Comparison of ENCODE assay signal across 26 mouse cellular contexts in genomic region chr6:99751308-99751707, GRCm38 (mm10). TPM values are rescaled to one million over a fixed set of nuclear protein-coding genes. Genes with fewer than 3 reads are reported as not detected.
A peak's percentile ranks its signal among the peaks of the same experiment; 100 is the strongest.
DNase-seq lines count a peak whose midpoint lies in the region; ATAC-seq and TF ChIP-seq lines count a peak whose summit lies in the region.
"Had no signal": no experiment of that assay in that cellular context is flagged by ENCODE, and none has a peak within 500 bp of the region (broad histone marks: within the 10 kb centered on the region; RNA-seq: fewer than 3 reads in every experiment).

No protein-coding gene starts in this region.

- no peaks in the 10 kb centered on the region for H3K27me3 ChIP-seq in forebrain, embryonic 13.5 days
- no peaks in the 10 kb centered on the region for H3K27me3 ChIP-seq in forebrain, embryonic 10.5 days (ENCODE audit: poor library complexity, severe bottlenecking)
- H3K27me3 ChIP-seq in midbrain, embryonic 13.5 days, result no peaks in the 10 kb centered on the region
- no peaks in the 10 kb centered on the region for H3K27me3 ChIP-seq in midbrain, embryonic 15.5 days (replicated peaks)
- no peaks in the 10 kb centered on the region for H3K27me3 ChIP-seq in forebrain, postnatal 0 days (ENCODE audit: insufficient read depth, low read length)
- peaks cover 2% of the 10 kb centered on the region for H3K27me3 ChIP-seq in liver, embryonic 12.5 days (replicated peaks)
- H3K27me3 ChIP-seq: stomach, embryonic 15.5 days had no signal

- H3K9me3 ChIP-seq in forebrain, embryonic 13.5 days (replicated peaks), result no peaks in the 10 kb centered on the region
- no peaks in the 10 kb centered on the region for H3K9me3 ChIP-seq in forebrain, embryonic 10.5 days
- H3K9me3 ChIP-seq in midbrain, embryonic 13.5 days, result no peaks in the 10 kb centered on the region
- no peaks in the 10 kb centered on the region for H3K9me3 ChIP-seq in midbrain, embryonic 15.5 days
- no peaks in the 10 kb centered on the region for H3K9me3 ChIP-seq in forebrain, postnatal 0 days (ENCODE audit: low read length)
- no peaks in the 10 kb centered on the region for H3K9me3 ChIP-seq in liver, embryonic 12.5 days (replicated peaks)
- H3K9me3 ChIP-seq: heart, embryonic 12.5 days; midbrain, embryonic 12.5 days; neural tube, embryonic 13.5 days; stomach, embryonic 15.5 days had no signal

- no peak for DNase-seq in forebrain, embryonic 10.5 days (ENCODE audit: extremely low spot score, low spot score)
- DNase-seq in forebrain, postnatal 0 days, result peak; percentile 48
- DNase-seq in layer of hippocampus, postnatal 36 days, result peak; percentile 14 to 20
- DNase-seq: adrenal gland, postnatal 10 days; cerebellum, adult 9-10 months; gastrocnemius, postnatal 25 days; heart, adult 18-20 months; heart, postnatal 10 days; kidney, adult 2 months; liver, postnatal 0 days; thymus, postnatal 25 days had no signal

- 47% methylated on average over 6 of the region's 6 CpGs for WGBS in forebrain, embryonic 13.5 days
- WGBS in forebrain, embryonic 10.5 days, result 80% methylated on average over 6 of the region's 6 CpGs
- WGBS in midbrain, embryonic 13.5 days, result 66% methylated on average over 6 of the region's 6 CpGs
- WGBS in midbrain, embryonic 15.5 days, result 43% methylated on average over 6 of the region's 6 CpGs
- WGBS in forebrain, postnatal 0 days, result 33% methylated on average over 6 of the region's 6 CpGs
- WGBS in liver, embryonic 12.5 days (ENCODE audit: insufficient replicate concordance), result 52% methylated on average over 6 of the region's 6 CpGs

- no peak overlapping the region for H3K4me2 ChIP-seq in forebrain, embryonic 13.5 days
- H3K4me2 ChIP-seq in midbrain, embryonic 13.5 days (replicated peaks), result no peak overlapping the region
- H3K4me2 ChIP-seq in midbrain, embryonic 15.5 days, result no peak overlapping the region
- H3K4me2 ChIP-seq in forebrain, postnatal 0 days (ENCODE audit: low read depth), result no peak overlapping the region
- H3K4me2 ChIP-seq in liver, embryonic 12.5 days, result no peak overlapping the region
- H3K4me2 ChIP-seq: heart, embryonic 12.5 days; midbrain, embryonic 12.5 days; neural tube, embryonic 13.5 days; stomach, embryonic 15.5 days had no signal

- H3K9ac ChIP-seq in forebrain, embryonic 13.5 days, result no peak overlapping the region
- H3K9ac ChIP-seq in midbrain, embryonic 13.5 days (replicated peaks), result no peak overlapping the region
- H3K9ac ChIP-seq in midbrain, embryonic 15.5 days, result no peak overlapping the region
- no peak overlapping the region for H3K9ac ChIP-seq in forebrain, postnatal 0 days
- H3K9ac ChIP-seq in liver, embryonic 12.5 days, result no peak overlapping the region
- H3K9ac ChIP-seq: heart, embryonic 12.5 days; liver, postnatal 0 days; midbrain, embryonic 12.5 days; neural tube, embryonic 13.5 days; stomach, embryonic 15.5 days had no signal

- H3K27ac ChIP-seq in forebrain, embryonic 13.5 days, result no peak overlapping the region
- H3K27ac ChIP-seq in forebrain, embryonic 10.5 days, result no peak overlapping the region
- H3K27ac ChIP-seq in midbrain, embryonic 13.5 days, result no peak overlapping the region
- H3K27ac ChIP-seq in midbrain, embryonic 15.5 days, result no peak overlapping the region
- no peak overlapping the region for H3K27ac ChIP-seq in forebrain, postnatal 0 days (ENCODE audit: low read depth, low read length)
- H3K27ac ChIP-seq in liver, embryonic 12.5 days, result no peak overlapping the region
- H3K27ac ChIP-seq: kidney, postnatal 0 days; midbrain, embryonic 12.5 days; neural tube, embryonic 13.5 days; stomach, embryonic 15.5 days had no signal

- H3K4me3 ChIP-seq in forebrain, embryonic 13.5 days, result no peak overlapping the region
- H3K4me3 ChIP-seq in forebrain, embryonic 10.5 days, result no peak overlapping the region
- H3K4me3 ChIP-seq in midbrain, embryonic 13.5 days (replicated peaks), result no peak overlapping the region
- no peak overlapping the region for H3K4me3 ChIP-seq in midbrain, embryonic 15.5 days
- H3K4me3 ChIP-seq in forebrain, postnatal 0 days (ENCODE audit: low read depth, low read length), result no peak overlapping the region
- H3K4me3 ChIP-seq in liver, embryonic 12.5 days, result no peak overlapping the region
- H3K4me3 ChIP-seq: heart, embryonic 12.5 days; midbrain, embryonic 12.5 days; myocyte; neural tube, embryonic 13.5 days; stomach, embryonic 15.5 days had no signal

- H3K36me3 ChIP-seq in forebrain, embryonic 13.5 days (ENCODE audit: poor library complexity, severe bottlenecking), result no peaks in the 10 kb centered on the region
- H3K36me3 ChIP-seq in forebrain, embryonic 10.5 days (replicated peaks), result no peaks in the 10 kb centered on the region
- H3K36me3 ChIP-seq in midbrain, embryonic 13.5 days, result no peaks in the 10 kb centered on the region
- no peaks in the 10 kb centered on the region for H3K36me3 ChIP-seq in midbrain, embryonic 15.5 days (replicated peaks)
- no peaks in the 10 kb centered on the region for H3K36me3 ChIP-seq in forebrain, postnatal 0 days (ENCODE audit: insufficient read depth)
- no peaks in the 10 kb centered on the region for H3K36me3 ChIP-seq in liver, embryonic 12.5 days
- H3K36me3 ChIP-seq: heart, embryonic 12.5 days; midbrain, embryonic 12.5 days; neural tube, embryonic 13.5 days; stomach, embryonic 15.5 days had no signal

- H3K4me1 ChIP-seq in forebrain, embryonic 13.5 days, result peaks cover 9% of the 10 kb centered on the region; the same call in 1 of the 2 replicates
- H3K4me1 ChIP-seq in forebrain, embryonic 10.5 days, result no peaks in the 10 kb centered on the region
- H3K4me1 ChIP-seq in midbrain, embryonic 13.5 days (replicated peaks), result no peaks in the 10 kb centered on the region
- no peaks in the 10 kb centered on the region for H3K4me1 ChIP-seq in midbrain, embryonic 15.5 days
- H3K4me1 ChIP-seq in forebrain, postnatal 0 days (ENCODE audit: insufficient read depth), result no peaks in the 10 kb centered on the region
- H3K4me1 ChIP-seq in liver, embryonic 12.5 days, result no peaks in the 10 kb centered on the region
- H3K4me1 ChIP-seq: midbrain, embryonic 12.5 days; neural tube, embryonic 13.5 days; stomach, embryonic 15.5 days had no signal

- peak; percentile 62 for ATAC-seq in forebrain, embryonic 13.5 days
- peak; percentile 27; the same call in 1 of the 2 replicates for ATAC-seq in midbrain, embryonic 13.5 days
- no peak for ATAC-seq in midbrain, embryonic 15.5 days (replicated peaks)
- ATAC-seq in forebrain, postnatal 0 days, result peak; percentile 75
- ATAC-seq in liver, embryonic 12.5 days, result no peak
- ATAC-seq: liver, postnatal 0 days; lung, postnatal 0 days had no signal

- no peak for TF ChIP-seq CTCF in forebrain, postnatal 0 days (IDR thresholded peaks at IDR 0.05; ENCODE audit: low read depth)

RNA-seq across cellular contexts. Expression of gene Prok2, which starts 25.1 kb away (rescaled TPM):
- 1.3 and 1.5 TPM in 2 replicates for polyA plus RNA-seq in forebrain, embryonic 13.5 days (2015; fragmentation: Nextera tagmentation; extraction: Ambion mirVana)
- polyA plus RNA-seq in forebrain, embryonic 10.5 days (2016; fragmentation: Nextera tagmentation; extraction: Ambion mirVana), result 0.73 and 1.2 TPM in 2 replicates
- 0.32 and 0.39 TPM in 2 replicates for polyA plus RNA-seq in midbrain, embryonic 13.5 days (2015; fragmentation: Nextera tagmentation; extraction: Ambion mirVana)
- 0.54 and 0.71 TPM in 2 replicates for polyA plus RNA-seq in midbrain, embryonic 15.5 days (2015; fragmentation: Nextera tagmentation; extraction: Ambion mirVana)
- total RNA-seq in forebrain, postnatal 0 days (2014; rRNA removed), result 1.00 and 1.5 TPM in 2 replicates
- polyA plus RNA-seq in forebrain, postnatal 0 days (2015; fragmentation: Nextera tagmentation; extraction: Ambion mirVana), result 3.8 and 4.9 TPM in 2 replicates
- 1 to 10 TPM in 1 of 2 experiments, under 1 TPM in 1; 0.85 to 1.1 TPM for total RNA-seq in layer of hippocampus, postnatal 36 days (2021)
- polyA plus RNA-seq in liver, embryonic 12.5 days (2016; fragmentation: Nextera tagmentation; extraction: Ambion mirVana), result not detected in 2 replicates
- total RNA-seq: adrenal gland, postnatal 10 days; common myeloid progenitor, adult 5-6 weeks; gastrocnemius, postnatal 25 days; heart, adult 18-20 months; heart, postnatal 10 days; liver, adult 2 months had no signal
- polyA plus RNA-seq: heart, embryonic 12.5 days; hindbrain, embryonic 11.5 days; intestine, embryonic 14.5 days; liver, adult 2 months; midbrain, embryonic 12.5 days; myocyte; neural tube, embryonic 13.5 days had no signal

RNA-seq across cellular contexts. Expression of gene Gpr27, which starts 58.8 kb away (rescaled TPM):
- polyA plus RNA-seq in forebrain, embryonic 13.5 days (2015; fragmentation: Nextera tagmentation; extraction: Ambion mirVana), result 6.6 and 7.6 TPM in 2 replicates
- polyA plus RNA-seq in forebrain, embryonic 10.5 days (2016; fragmentation: Nextera tagmentation; extraction: Ambion mirVana), result 1.3 and 1.5 TPM in 2 replicates
- polyA plus RNA-seq in midbrain, embryonic 13.5 days (2015; fragmentation: Nextera tagmentation; extraction: Ambion mirVana), result 8.4 and 9.0 TPM in 2 replicates
- polyA plus RNA-seq in midbrain, embryonic 15.5 days (2015; fragmentation: Nextera tagmentation; extraction: Ambion mirVana), result 21.4 and 24.6 TPM in 2 replicates
- total RNA-seq in forebrain, postnatal 0 days (2014; rRNA removed), result 123 and 127 TPM in 2 replicates
- polyA plus RNA-seq in forebrain, postnatal 0 days (2015; fragmentation: Nextera tagmentation; extraction: Ambion mirVana), result 30.7 and 38.5 TPM in 2 replicates
- total RNA-seq in layer of hippocampus, postnatal 36 days (2021), result 10 to 100 TPM; 61.0 to 64.1 TPM
- 0.23 and 0.39 TPM in 2 replicates for polyA plus RNA-seq in liver, embryonic 12.5 days (2016; fragmentation: Nextera tagmentation; extraction: Ambion mirVana)
- total RNA-seq: common myeloid progenitor, adult 5-6 weeks had no signal
- polyA plus RNA-seq: myocyte had no signal

Comparison
In these comparisons a context has a peak if more than half of its experiments do, and no peak if none do; other contexts are left out.
1. ATAC-seq: peak in forebrain, embryonic 13.5 days (single experiment), midbrain, embryonic 13.5 days (single experiment) and forebrain, postnatal 0 days (single experiment); none in midbrain, embryonic 15.5 days (single experiment) and liver, embryonic 12.5 days (single experiment).